In genomic region chr12:36917576-36918106, GRCm38 (mm10) we compare ENCODE assay signal across 22 mouse cellular contexts.
DNase-seq lines count a peak whose midpoint lies in the region; ATAC-seq and TF ChIP-seq lines count a peak whose summit lies in the region.
"Had no signal": no experiment of that assay in that cellular context is flagged by ENCODE, and none has a peak within 500 bp of the region (broad histone marks: within the 10 kb centered on the region; RNA-seq: fewer than 3 reads in every experiment).

No protein-coding gene starts in this region.

- intact Hi-C loops in heart, postnatal 10 days (cut with DNase I), result loop anchor here (2.0 to 5.0 kb wide), 3 partner anchors 95 to 197 kb away; partner anchors contain the start of gene Meox2

- no peak overlapping the region for H3K9ac ChIP-seq in embryonic facial prominence, embryonic 14.5 days (ENCODE audit: low read depth, low read length)
- H3K9ac ChIP-seq in heart, postnatal 0 days (replicated peaks; ENCODE audit: low read depth, low read length), result no peak overlapping the region
- H3K9ac ChIP-seq in midbrain, embryonic 14.5 days (replicated peaks; ENCODE audit: low read length), result no peak overlapping the region
- H3K9ac ChIP-seq in midbrain, embryonic 16.5 days (ENCODE audit: low read depth, low read length), result no peak overlapping the region
- H3K9ac ChIP-seq: forebrain, embryonic 13.5 days; liver, embryonic 14.5 days; lung, embryonic 15.5 days; neural tube, embryonic 12.5 days had no signal

- H3K27me3 ChIP-seq in embryonic facial prominence, embryonic 14.5 days (replicated peaks; ENCODE audit: control insufficient read depth, insufficient read depth, low read length), result no peaks in the 10 kb centered on the region
- no peaks in the 10 kb centered on the region for H3K27me3 ChIP-seq in embryonic facial prominence, embryonic 10.5 days (replicated peaks; ENCODE audit: low read depth, poor library complexity, severe bottlenecking)
- no peaks in the 10 kb centered on the region for H3K27me3 ChIP-seq in heart, postnatal 0 days (ENCODE audit: control insufficient read depth, insufficient read depth, low read length)
- no peaks in the 10 kb centered on the region for H3K27me3 ChIP-seq in midbrain, embryonic 14.5 days (ENCODE audit: control insufficient read depth, insufficient read depth, low read length)
- no peaks in the 10 kb centered on the region for H3K27me3 ChIP-seq in midbrain, embryonic 16.5 days (ENCODE audit: control insufficient read depth, insufficient read depth, low read depth, low read length)
- H3K27me3 ChIP-seq: forebrain, embryonic 13.5 days; lung, embryonic 15.5 days; neural tube, embryonic 12.5 days; Patski had no signal

- WGBS in embryonic facial prominence, embryonic 14.5 days, result 27% methylated on average over 1 of the region's 1 CpGs
- WGBS in embryonic facial prominence, embryonic 10.5 days, result 20% methylated on average over 1 of the region's 1 CpGs
- WGBS in heart, postnatal 0 days, result 36% methylated on average over 1 of the region's 1 CpGs
- WGBS in midbrain, embryonic 14.5 days, result 27% methylated on average over 1 of the region's 1 CpGs
- 21% methylated on average over 1 of the region's 1 CpGs for WGBS in midbrain, embryonic 16.5 days

- ATAC-seq in embryonic facial prominence, embryonic 14.5 days (ENCODE audit: low read depth), result no peak
- no peak for ATAC-seq in heart, postnatal 0 days (ENCODE audit: insufficient read depth, low read depth)
- 0 out of 2 replicates have a peak, but pooled peaks have one; percentile 21 for ATAC-seq in midbrain, embryonic 14.5 days (ENCODE audit: low FRiP score, low TSS enrichment)
- no peak for ATAC-seq in midbrain, embryonic 16.5 days
- ATAC-seq: CD4-positive, CD25-positive, alpha-beta regulatory T cell, adult 4 months; inflammation-experienced regulatory T-cells, adult 6 months; Patski had no signal

- no peaks in the 10 kb centered on the region for H3K36me3 ChIP-seq in embryonic facial prominence, embryonic 14.5 days (ENCODE audit: control insufficient read depth, insufficient read depth, low read length)
- no peaks in the 10 kb centered on the region for H3K36me3 ChIP-seq in embryonic facial prominence, embryonic 10.5 days (replicated peaks)
- no peaks in the 10 kb centered on the region for H3K36me3 ChIP-seq in heart, postnatal 0 days (replicated peaks; ENCODE audit: control insufficient read depth, insufficient read depth, low read length)
- no peaks in the 10 kb centered on the region for H3K36me3 ChIP-seq in midbrain, embryonic 14.5 days (ENCODE audit: control insufficient read depth, insufficient read depth, low read length)
- H3K36me3 ChIP-seq in midbrain, embryonic 16.5 days (ENCODE audit: control insufficient read depth, insufficient read depth, low read length), result no peaks in the 10 kb centered on the region
- H3K36me3 ChIP-seq: lung, embryonic 15.5 days; neural tube, embryonic 12.5 days had no signal

- no peaks in the 10 kb centered on the region for H3K9me3 ChIP-seq in embryonic facial prominence, embryonic 14.5 days (ENCODE audit: control insufficient read depth, low read length)
- no peaks in the 10 kb centered on the region for H3K9me3 ChIP-seq in embryonic facial prominence, embryonic 10.5 days
- H3K9me3 ChIP-seq in heart, postnatal 0 days (replicated peaks; ENCODE audit: control insufficient read depth, low read length), result no peaks in the 10 kb centered on the region
- no peaks in the 10 kb centered on the region for H3K9me3 ChIP-seq in midbrain, embryonic 14.5 days (ENCODE audit: control insufficient read depth, low read length)
- no peaks in the 10 kb centered on the region for H3K9me3 ChIP-seq in midbrain, embryonic 16.5 days (replicated peaks; ENCODE audit: control insufficient read depth, low read length, poor library complexity, severe bottlenecking)
- H3K9me3 ChIP-seq: forebrain, embryonic 13.5 days; lung, embryonic 15.5 days; neural tube, embryonic 12.5 days had no signal

- H3K4me3 ChIP-seq in embryonic facial prominence, embryonic 14.5 days (ENCODE audit: low read depth, low read length), result no peak overlapping the region
- no peak overlapping the region for H3K4me3 ChIP-seq in embryonic facial prominence, embryonic 10.5 days
- no peak overlapping the region for H3K4me3 ChIP-seq in heart, postnatal 0 days (ENCODE audit: low read depth, low read length)
- H3K4me3 ChIP-seq in midbrain, embryonic 14.5 days (replicated peaks; ENCODE audit: low read depth, low read length), result no peak overlapping the region
- H3K4me3 ChIP-seq in midbrain, embryonic 16.5 days (ENCODE audit: low read depth, low read length), result no peak overlapping the region
- H3K4me3 ChIP-seq: erythroblast, embryonic 14.5 days; forebrain, embryonic 13.5 days; layer of hippocampus, adult 2 months; lung, embryonic 15.5 days; neural tube, embryonic 12.5 days had no signal

- TF ChIP-seq EP300 in heart, postnatal 0 days (IDR thresholded peaks at IDR 0.05; ENCODE audit: low read depth), result peak; percentile 70; the same call in 1 of the 2 replicates

- DNase-seq in embryonic facial prominence, embryonic 14.5 days (ENCODE audit: low spot score), result peak; percentile 20
- DNase-seq in embryonic facial prominence, embryonic 10.5 days (ENCODE audit: low spot score), result no peak
- DNase-seq in heart, postnatal 0 days (ENCODE audit: low spot score), result no peak
- no peak for DNase-seq in heart, postnatal 10 days
- DNase-seq in midbrain, embryonic 14.5 days, result peak; percentile 4
- DNase-seq in layer of hippocampus, postnatal 10 days (ENCODE audit: low spot score in 2 of 2), result no peak
- DNase-seq: adrenal gland, adult 8-10 months; gastrocnemius, postnatal 25 days; kidney, adult 2 months; kidney, postnatal 10 days; lung, postnatal 4 days; thymus, postnatal 25 days had no signal

- no peak for TF ChIP-seq CTCF in heart, postnatal 0 days (IDR thresholded peaks at IDR 0.05; ENCODE audit: low read depth)

- no peak overlapping the region for H3K4me2 ChIP-seq in embryonic facial prominence, embryonic 14.5 days (ENCODE audit: low read depth, low read length)
- H3K4me2 ChIP-seq in heart, postnatal 0 days (ENCODE audit: low read depth, low read length), result no peak overlapping the region
- no peak overlapping the region for H3K4me2 ChIP-seq in midbrain, embryonic 14.5 days (ENCODE audit: low read length)
- no peak overlapping the region for H3K4me2 ChIP-seq in midbrain, embryonic 16.5 days (ENCODE audit: low read length)
- H3K4me2 ChIP-seq: forebrain, embryonic 13.5 days; lung, embryonic 15.5 days; neural tube, embryonic 12.5 days had no signal

- H3K4me1 ChIP-seq in embryonic facial prominence, embryonic 14.5 days (ENCODE audit: control insufficient read depth, insufficient read depth, low read length), result no peaks in the 10 kb centered on the region
- H3K4me1 ChIP-seq in embryonic facial prominence, embryonic 10.5 days, result peaks cover 4% of the 10 kb centered on the region; the same call in 1 of the 2 replicates
- H3K4me1 ChIP-seq in heart, postnatal 0 days (ENCODE audit: control insufficient read depth, insufficient read depth), result no peaks in the 10 kb centered on the region
- peaks cover 11% of the 10 kb centered on the region; the same call in 1 of the 2 replicates for H3K4me1 ChIP-seq in midbrain, embryonic 14.5 days (ENCODE audit: control insufficient read depth, insufficient read depth, low read length)
- peaks cover 7% of the 10 kb centered on the region for H3K4me1 ChIP-seq in midbrain, embryonic 16.5 days (ENCODE audit: control insufficient read depth, insufficient read depth, low read length)

- no peak overlapping the region for H3K27ac ChIP-seq in embryonic facial prominence, embryonic 14.5 days (replicated peaks; ENCODE audit: low read depth, low read length)
- no peak overlapping the region for H3K27ac ChIP-seq in embryonic facial prominence, embryonic 10.5 days (replicated peaks)
- peak overlapping the region; percentile 1; the same call in 1 of the 2 replicates for H3K27ac ChIP-seq in heart, postnatal 0 days (ENCODE audit: low read depth)
- no peak overlapping the region for H3K27ac ChIP-seq in midbrain, embryonic 14.5 days (replicated peaks; ENCODE audit: low read depth, low read length)
- H3K27ac ChIP-seq in midbrain, embryonic 16.5 days (ENCODE audit: low read length), result no peak overlapping the region
- H3K27ac ChIP-seq: forebrain, embryonic 13.5 days; layer of hippocampus, adult 2 months; liver, embryonic 14.5 days; lung, embryonic 15.5 days; neural tube, embryonic 12.5 days had no signal

Comparison
In these comparisons a context has a peak if more than half of its experiments do, and no peak if none do; other contexts are left out.
1. DNase-seq: peak in embryonic facial prominence, embryonic 14.5 days (single experiment) and midbrain, embryonic 14.5 days (single experiment); none in embryonic facial prominence, embryonic 10.5 days (single experiment), heart, postnatal 0 days (single experiment), heart, postnatal 10 days (0 of 2) and layer of hippocampus, postnatal 10 days (0 of 2).